Mouse (Mus musculus): ENCODE results near the gene Hist1h3f.

GRCm38 (mm10) chr13:23541497-23541896, 2.4 kb upstream of the Hist1h3f start:
- no peak for TF ChIP-seq CTCF (IDR thresholded peaks at IDR 0.05; ENCODE audit: low read depth, low read length)
- TF ChIP-seq POLR2AphosphoS5 (IDR thresholded peaks at IDR 0.05; ENCODE audit: insufficient replicate concordance, low read depth, low read length) = no peak

Measured in G1E (cell line).